Mouse (Mus musculus): ENCODE measurements around the gene Gm13305.
"Not testable (repeated sequence)": the region's sequence is repeated elsewhere in the genome, so short reads cannot be mapped to it uniquely, and the experiment has no call there.

DNA sequence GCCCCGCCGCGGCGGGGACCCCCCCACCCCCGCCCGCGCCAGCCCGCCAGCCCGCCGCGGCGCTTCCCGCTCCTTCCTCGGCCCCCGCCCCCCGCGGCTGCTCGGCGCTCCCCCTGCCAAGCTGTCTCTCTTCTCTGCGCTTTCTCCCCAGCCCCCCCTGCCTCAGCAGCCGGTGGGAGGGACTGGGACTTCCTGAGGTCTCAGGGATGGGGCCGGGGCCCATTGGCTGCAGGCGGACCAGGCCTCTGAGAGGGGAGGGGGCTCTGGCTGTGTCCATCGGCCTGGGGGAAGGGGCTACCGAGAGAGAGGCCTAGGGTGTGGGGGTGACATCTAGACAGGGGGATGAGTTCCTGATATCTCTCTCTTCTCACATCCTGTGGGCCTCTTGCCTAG is 16.6 kb upstream of the Gm13305 start:
- not testable (repeated sequence) for TF ChIP-seq POLR2A (IDR thresholded peaks at IDR 0.05; ENCODE audit: insufficient read length, low read depth); POLR2AphosphoS2 (IDR thresholded peaks at IDR 0.05; ENCODE audit: insufficient read length, low read depth); TCF12 (IDR thresholded peaks at IDR 0.05; ENCODE audit: insufficient read depth, poor library complexity, severe bottlenecking); USF1 (IDR thresholded peaks at IDR 0.05; ENCODE audit: low read depth); CEBPB (IDR thresholded peaks at IDR 0.05; ENCODE audit: insufficient read depth, poor library complexity, severe bottlenecking); MYOG (IDR thresholded peaks at IDR 0.05; ENCODE audit: control insufficient read depth in 1 of 3, insufficient read depth in 1 of 3, insufficient read length in 2 of 3, low read depth in 2 of 3); MYOD1 (IDR thresholded peaks at IDR 0.05; ENCODE audit: control insufficient read depth in 1 of 3, insufficient read length in 2 of 3, low read depth in 2 of 3)
